Mouse (Mus musculus) limb, embryonic 10.5 days (tissue): ENCODE data around the gene Letmd1. TPM values are rescaled to one million over a fixed set of nuclear protein-coding genes. Genes with fewer than 3 reads are reported as not detected.
A peak's percentile ranks its signal among the peaks of the same experiment; 100 is the strongest.
"Not testable (repeated sequence)": the region's sequence is repeated elsewhere in the genome, so short reads cannot be mapped to it uniquely, and the experiment has no call there.

Experiments used
- DNase-seq: peaks from one replicate; pipeline ENCODE4 v3.0.0-alpha.2; 2017; ENCODE audit warnings: low spot score
- H3K27ac ChIP-seq: fragments of 300-500 bp; sonication (generic); 2 replicates; pipeline ENCODE4 v1.5.1; 2016; ENCODE audit warnings: mild to moderate bottlenecking
- H3K27me3 ChIP-seq: fragments of 300-500 bp; sonication (generic); 2 replicates; pipeline ENCODE4 v1.6.1; 2016; ENCODE audit warnings: low read depth, mild to moderate bottlenecking; ENCODE audit not compliant: poor library complexity, severe bottlenecking
- H3K36me3 ChIP-seq: fragments of 300-500 bp; sonication (generic); 2 replicates; pipeline ENCODE4 v1.6.1; 2016; ENCODE audit warnings: mild to moderate bottlenecking, moderate library complexity
- H3K4me1 ChIP-seq: fragments of 300-500 bp; sonication (generic); 2 replicates; pipeline ENCODE4 v1.6.1; 2016
- H3K4me3 ChIP-seq: fragments of 300-500 bp; sonication (generic); 2 replicates; pipeline ENCODE4 v1.5.1; 2016; ENCODE audit warnings: mild to moderate bottlenecking, moderate library complexity
- H3K9me3 ChIP-seq: fragments of 300-500 bp; sonication (generic); replicated peaks from 2 replicates; pipeline ENCODE4 v1.6.1; 2016; ENCODE audit warnings: mild to moderate bottlenecking
- WGBS: fragments of 180-500 bp; shearing (Covaris S2); methylation state at CpG from one replicate; pipeline ENCODE4 v1.1.7; 2016; 5-methylcytosine and 5-hydroxymethylcytosine counted together
- polyA plus RNA-seq: library from polyadenylated mRNA; unstranded; fragments of >200 nt; fragmentation: Nextera tagmentation; extraction: Ambion mirVana; gene quantifications from 2 replicates; pipeline ENCODE4 v1.2.1, GENCODE M21; 2016

The Letmd1 gene
- polyA plus RNA-seq, 1 experiment from 2014 or later: 31.4 TPM

- Histone ChIP-seq H3K9me3 (no peaks in the 10 kb centered on the region), H3K27ac (no peak overlapping the region), H3K4me1 (peaks cover 8% of the 10 kb centered on the region), H3K4me3 (no peak overlapping the region), H3K27me3 (no peaks in the 10 kb centered on the region), H3K36me3 (peaks cover 77% of the 10 kb centered on the region)
- WGBS: 90% methylated on average over 2 of the region's 2 CpGs
- no peak for DNase-seq
Observed at GRCm38 (mm10) chr15:100487050-100487449, 18.2 kb downstream of the Letmd1 start.

- 96% methylated on average over 1 of the region's 1 CpGs for WGBS
- H3K9me3 ChIP-seq, H3K4me3 ChIP-seq, H3K27ac ChIP-seq, DNase-seq, H3K27me3 ChIP-seq: not testable (repeated sequence)
- peaks cover 65% of the 10 kb centered on the region for H3K36me3 ChIP-seq
- peaks cover 20% of the 10 kb centered on the region for H3K4me1 ChIP-seq
Observed at GRCm38 (mm10) chr15:100488297-100488696, 19.5 kb downstream of the Letmd1 start.

GRCm38 (mm10) chr15:100489263-100489662, 20.4 kb downstream of the Letmd1 start:
- WGBS: 92% methylated on average over 15 of the region's 15 CpGs
- no peaks in the 10 kb centered on the region for H3K9me3 ChIP-seq
- no peak for DNase-seq
- H3K27ac ChIP-seq: no peak overlapping the region
- no peak overlapping the region for H3K4me3 ChIP-seq
- H3K36me3 ChIP-seq: peaks cover 55% of the 10 kb centered on the region
- peaks cover 30% of the 10 kb centered on the region for H3K4me1 ChIP-seq
- no peaks in the 10 kb centered on the region for H3K27me3 ChIP-seq

GRCm38 (mm10) chr15:100491966-100492365, 23.1 kb downstream of the Letmd1 start:
- DNase-seq: no peak
- H3K36me3 ChIP-seq: peaks cover 28% of the 10 kb centered on the region
- H3K27ac ChIP-seq: no peak overlapping the region
- H3K27me3 ChIP-seq: no peaks in the 10 kb centered on the region
- H3K4me1 ChIP-seq: peaks cover 36% of the 10 kb centered on the region
- H3K4me3 ChIP-seq: no peak overlapping the region
- 94% methylated on average over 9 of the region's 9 CpGs for WGBS
- H3K9me3 ChIP-seq: no peaks in the 10 kb centered on the region

GRCm38 (mm10) chr15:100494647-100495046, 25.8 kb downstream of the Letmd1 start:
- no peak for DNase-seq
- H3K9me3 ChIP-seq: no peaks in the 10 kb centered on the region
- WGBS: under 1% methylated on average over 29 of the region's 29 CpGs
- peak overlapping the region; percentile 95 for H3K4me3 ChIP-seq
- no peaks in the 10 kb centered on the region for H3K27me3 ChIP-seq
- peak overlapping the region; percentile 98 for H3K27ac ChIP-seq
- peaks cover 2% of the 10 kb centered on the region for H3K36me3 ChIP-seq
- peaks cover 32% of the 10 kb centered on the region for H3K4me1 ChIP-seq

- peaks cover 31% of the 10 kb centered on the region for H3K4me1 ChIP-seq
- H3K27ac ChIP-seq: peak within 1 kb of the TSS; percentile 98
- DNase-seq: peak; percentile 99
- under 1% methylated on average over 40 of the region's 40 CpGs for WGBS
- H3K27me3 ChIP-seq: no peaks in the 10 kb centered on the region
- H3K36me3 ChIP-seq: no peaks in the 10 kb centered on the region
- no peaks in the 10 kb centered on the region for H3K9me3 ChIP-seq
- H3K4me3 ChIP-seq: peak within 1 kb of the TSS; percentile 95
Observed at GRCm38 (mm10) chr15:100495102-100495501, 26.3 kb downstream of the Letmd1 start, which contains the start of gene Csrnp2. Gene Csrnp2, minus strand, starts transcription at chr15:100495488.

GRCm38 (mm10) chr15:100499506-100499905, 30.7 kb downstream of the Letmd1 start:
- H3K4me1 ChIP-seq, H3K9me3 ChIP-seq, H3K4me3 ChIP-seq, H3K27ac ChIP-seq, DNase-seq, H3K27me3 ChIP-seq: not testable (repeated sequence)
- WGBS: 87% methylated on average over 8 of the region's 8 CpGs
- peaks cover 19% of the 10 kb centered on the region for H3K36me3 ChIP-seq

GRCm38 (mm10) chr15:100508454-100509167, 39.8 kb downstream of the Letmd1 start:
- Histone ChIP-seq H3K36me3 (peaks cover 95% of the 10 kb centered on the region), H3K4me1 (no peaks in the 10 kb centered on the region), H3K27me3 (no peaks in the 10 kb centered on the region), H3K27ac (no peak overlapping the region), H3K9me3 (no peaks in the 10 kb centered on the region), H3K4me3 (no peak overlapping the region)
- WGBS: 92% methylated on average over 13 of the region's 13 CpGs
- no peak for DNase-seq

- 91% methylated on average over 11 of the region's 11 CpGs for WGBS
- no peaks in the 10 kb centered on the region for H3K4me1 ChIP-seq
- H3K36me3 ChIP-seq: peaks cover 95% of the 10 kb centered on the region
- no peak overlapping the region for H3K27ac ChIP-seq
- no peak for DNase-seq
- no peaks in the 10 kb centered on the region for H3K9me3 ChIP-seq
- H3K27me3 ChIP-seq: no peaks in the 10 kb centered on the region
- no peak overlapping the region for H3K4me3 ChIP-seq
Observed at GRCm38 (mm10) chr15:100510072-100510471, 41.2 kb downstream of the Letmd1 start.

GRCm38 (mm10) chr15:100513387-100513786, 44.6 kb downstream of the Letmd1 start:
- Histone ChIP-seq H3K4me1 (no peaks in the 10 kb centered on the region), H3K9me3 (no peaks in the 10 kb centered on the region), H3K27ac (no peak overlapping the region), H3K27me3 (no peaks in the 10 kb centered on the region), H3K4me3 (no peak overlapping the region), H3K36me3 (peaks cover 91% of the 10 kb centered on the region)
- WGBS: 93% methylated on average over 4 of the region's 4 CpGs
- DNase-seq: no peak

- H3K36me3 ChIP-seq: peaks cover 93% of the 10 kb centered on the region
- no peak for DNase-seq
- WGBS: 93% methylated on average over 2 of the region's 2 CpGs
- H3K4me3 ChIP-seq: no peak overlapping the region
- no peaks in the 10 kb centered on the region for H3K9me3 ChIP-seq
- no peak overlapping the region for H3K27ac ChIP-seq
- no peaks in the 10 kb centered on the region for H3K27me3 ChIP-seq
- no peaks in the 10 kb centered on the region for H3K4me1 ChIP-seq
Observed at GRCm38 (mm10) chr15:100515121-100515520, 46.3 kb downstream of the Letmd1 start.

- peaks cover 86% of the 10 kb centered on the region for H3K36me3 ChIP-seq
- 95% methylated on average over 14 of the region's 14 CpGs for WGBS
- DNase-seq: no peak
- H3K4me3 ChIP-seq: no peak overlapping the region
- H3K27ac ChIP-seq: no peak overlapping the region
- no peaks in the 10 kb centered on the region for H3K4me1 ChIP-seq
- no peaks in the 10 kb centered on the region for H3K9me3 ChIP-seq
- no peaks in the 10 kb centered on the region for H3K27me3 ChIP-seq
Observed at GRCm38 (mm10) chr15:100520306-100520705, 51.5 kb downstream of the Letmd1 start.

GRCm38 (mm10) chr15:100525405-100525804, 56.6 kb downstream of the Letmd1 start:
- H3K36me3 ChIP-seq: peaks cover 61% of the 10 kb centered on the region
- 95% methylated on average over 14 of the region's 14 CpGs for WGBS

GRCm38 (mm10) chr15:100527900-100528299, 59.1 kb downstream of the Letmd1 start:
- Histone ChIP-seq H3K9me3 (no peaks in the 10 kb centered on the region), H3K27me3 (no peaks in the 10 kb centered on the region), H3K4me3 (no peak overlapping the region), H3K36me3 (peaks cover 57% of the 10 kb centered on the region), H3K27ac (no peak overlapping the region), H3K4me1 (no peaks in the 10 kb centered on the region)
- WGBS: 89% methylated on average over 5 of the region's 5 CpGs
- DNase-seq: no peak

More at GRCm38 (mm10) chr15:100525405-100525804, 56.6 kb downstream of the Letmd1 start:
- Histone ChIP-seq H3K27ac (no peak overlapping the region), H3K4me1 (no peaks in the 10 kb centered on the region), H3K27me3 (no peaks in the 10 kb centered on the region), H3K4me3 (no peak overlapping the region), H3K9me3 (no peaks in the 10 kb centered on the region)
- DNase-seq: no peak
